Comparison of ENCODE assay signal across 9 mouse cellular contexts in genomic region chr5:138228026-138228425, GRCm38 (mm10). TPM values are rescaled to one million over a fixed set of nuclear protein-coding genes. Genes with fewer than 3 reads are reported as not detected.
DNase-seq lines count a peak whose midpoint lies in the region; ATAC-seq and TF ChIP-seq lines count a peak whose summit lies in the region.
"Had no signal": no experiment of that assay in that cellular context is flagged by ENCODE, and none has a peak within 500 bp of the region (broad histone marks: within the 10 kb centered on the region; RNA-seq: fewer than 3 reads in every experiment).

No protein-coding gene starts in this region.

- no peak overlapping the region for H3K9ac ChIP-seq in forebrain, embryonic 14.5 days (ENCODE audit: low read length)
- H3K9ac ChIP-seq in forebrain, embryonic 12.5 days = no peak overlapping the region
- H3K9ac ChIP-seq in liver, embryonic 11.5 days (ENCODE audit: low read depth, low read length) = no peak overlapping the region
- no peak overlapping the region for H3K9ac ChIP-seq in midbrain, embryonic 16.5 days (ENCODE audit: low read depth, low read length)
- H3K9ac ChIP-seq: hindbrain, embryonic 15.5 days had no signal

- WGBS in forebrain, embryonic 14.5 days = 58% methylated on average over 3 of the region's 3 CpGs
- WGBS in forebrain, embryonic 12.5 days = 63% methylated on average over 3 of the region's 3 CpGs
- 32% methylated on average over 3 of the region's 3 CpGs for WGBS in liver, embryonic 11.5 days
- WGBS in bone marrow, adult 2 months = 19% methylated on average over 3 of the region's 3 CpGs
- 67% methylated on average over 3 of the region's 3 CpGs for WGBS in midbrain, embryonic 16.5 days

- no peak for ATAC-seq in forebrain, embryonic 14.5 days
- ATAC-seq in forebrain, embryonic 12.5 days (ENCODE audit: low FRiP score) = no peak
- no peak for ATAC-seq in liver, embryonic 11.5 days (replicated peaks; ENCODE audit: low FRiP score)
- peak; percentile 51 for ATAC-seq in megakaryocyte, adult 5-6 weeks (ENCODE audit: poor library complexity, severe bottlenecking)
- ATAC-seq in midbrain, embryonic 16.5 days = no peak

- H3K36me3 ChIP-seq in forebrain, embryonic 14.5 days (ENCODE audit: control insufficient read depth, insufficient read depth, low read length) = no peaks in the 10 kb centered on the region
- no peaks in the 10 kb centered on the region for H3K36me3 ChIP-seq in forebrain, embryonic 12.5 days (replicated peaks)
- no peaks in the 10 kb centered on the region for H3K36me3 ChIP-seq in liver, embryonic 11.5 days (ENCODE audit: control insufficient read depth, insufficient read depth, low read length)
- H3K36me3 ChIP-seq in midbrain, embryonic 16.5 days (ENCODE audit: control insufficient read depth, insufficient read depth, low read length) = no peaks in the 10 kb centered on the region
- H3K36me3 ChIP-seq: hindbrain, embryonic 15.5 days had no signal

- H3K4me2 ChIP-seq in forebrain, embryonic 14.5 days (ENCODE audit: low read length) = no peak overlapping the region
- no peak overlapping the region for H3K4me2 ChIP-seq in forebrain, embryonic 12.5 days
- no peak overlapping the region for H3K4me2 ChIP-seq in liver, embryonic 11.5 days
- no peak overlapping the region for H3K4me2 ChIP-seq in midbrain, embryonic 16.5 days (ENCODE audit: low read length)
- H3K4me2 ChIP-seq: hindbrain, embryonic 15.5 days had no signal

- TF ChIP-seq CTCF in bone marrow, adult 2 months (IDR thresholded peaks at IDR 0.05; ENCODE audit: control insufficient read depth, insufficient read depth, low read length) = peak; percentile 59

- no peak overlapping the region for H3K4me3 ChIP-seq in forebrain, embryonic 14.5 days (ENCODE audit: low read depth, low read length)
- H3K4me3 ChIP-seq in forebrain, embryonic 12.5 days (replicated peaks) = no peak overlapping the region
- no peak overlapping the region for H3K4me3 ChIP-seq in liver, embryonic 11.5 days (ENCODE audit: low read depth, low read length)
- no peak overlapping the region for H3K4me3 ChIP-seq in bone marrow, adult 2 months (replicated peaks; ENCODE audit: control insufficient read depth, low read depth, low read length)
- H3K4me3 ChIP-seq in midbrain, embryonic 16.5 days (ENCODE audit: low read depth, low read length) = no peak overlapping the region
- H3K4me3 ChIP-seq: hindbrain, embryonic 15.5 days had no signal

- no peaks in the 10 kb centered on the region for H3K4me1 ChIP-seq in forebrain, embryonic 14.5 days (ENCODE audit: control insufficient read depth, insufficient read depth, low read length)
- no peaks in the 10 kb centered on the region for H3K4me1 ChIP-seq in forebrain, embryonic 12.5 days
- no peaks in the 10 kb centered on the region for H3K4me1 ChIP-seq in liver, embryonic 11.5 days (replicated peaks; ENCODE audit: control insufficient read depth, insufficient read depth, low read length)
- H3K4me1 ChIP-seq in bone marrow, adult 2 months (ENCODE audit: control insufficient read depth, insufficient read depth, low read length) = peaks cover 1% of the 10 kb centered on the region; the same call in 1 of the 2 replicates
- no peaks in the 10 kb centered on the region for H3K4me1 ChIP-seq in midbrain, embryonic 16.5 days (ENCODE audit: control insufficient read depth, insufficient read depth, low read length)
- H3K4me1 ChIP-seq: hindbrain, embryonic 15.5 days had no signal

- no peak overlapping the region for H3K27ac ChIP-seq in forebrain, embryonic 14.5 days (ENCODE audit: low read depth, low read length)
- no peak overlapping the region for H3K27ac ChIP-seq in forebrain, embryonic 12.5 days
- H3K27ac ChIP-seq in liver, embryonic 11.5 days (ENCODE audit: low read depth, low read length) = no peak overlapping the region
- no peak overlapping the region for H3K27ac ChIP-seq in bone marrow, adult 2 months (ENCODE audit: control insufficient read depth, insufficient read depth, low read depth, low read length, poor library complexity)
- no peak overlapping the region for H3K27ac ChIP-seq in midbrain, embryonic 16.5 days (ENCODE audit: low read length)
- H3K27ac ChIP-seq: hindbrain, embryonic 15.5 days had no signal

- no peak for TF ChIP-seq POLR2A in bone marrow, adult 2 months (IDR thresholded peaks at IDR 0.05; ENCODE audit: borderline replicate concordance, control insufficient read depth, low read depth, low read length)

- no peaks in the 10 kb centered on the region for H3K9me3 ChIP-seq in forebrain, embryonic 14.5 days (replicated peaks; ENCODE audit: control insufficient read depth, low read length)
- no peaks in the 10 kb centered on the region for H3K9me3 ChIP-seq in forebrain, embryonic 12.5 days
- H3K9me3 ChIP-seq in liver, embryonic 11.5 days (ENCODE audit: control insufficient read depth, low read length) = no peaks in the 10 kb centered on the region
- no peaks in the 10 kb centered on the region for H3K9me3 ChIP-seq in midbrain, embryonic 16.5 days (replicated peaks; ENCODE audit: control insufficient read depth, low read length, poor library complexity, severe bottlenecking)
- H3K9me3 ChIP-seq: hindbrain, embryonic 15.5 days had no signal

- DNase-seq in forebrain, embryonic 14.5 days (ENCODE audit: low spot score) = peak; percentile 1
- peak; percentile 15 for DNase-seq in liver
- no peak for DNase-seq in liver, embryonic 11.5 days (ENCODE audit: low spot score)
- no peak for DNase-seq in neural tube, embryonic 10.5 days (ENCODE audit: extremely low spot score, low spot score)

- H3K27me3 ChIP-seq in forebrain, embryonic 14.5 days (replicated peaks; ENCODE audit: control insufficient read depth, insufficient read depth, low read length) = no peaks in the 10 kb centered on the region
- H3K27me3 ChIP-seq in forebrain, embryonic 12.5 days = no peaks in the 10 kb centered on the region
- H3K27me3 ChIP-seq in liver, embryonic 11.5 days (replicated peaks; ENCODE audit: control insufficient read depth, insufficient read depth, low read length) = no peaks in the 10 kb centered on the region
- no peaks in the 10 kb centered on the region for H3K27me3 ChIP-seq in midbrain, embryonic 16.5 days (ENCODE audit: control insufficient read depth, insufficient read depth, low read depth, low read length)
- H3K27me3 ChIP-seq: hindbrain, embryonic 15.5 days had no signal

RNA-seq across cellular contexts. Expression of gene Nxpe5, which starts 2.3 kb away (rescaled TPM):
- polyA plus RNA-seq in forebrain, embryonic 14.5 days (2014; fragmentation: Nextera tagmentation; extraction: Ambion mirVana) = not detected in 2 replicates
- polyA plus RNA-seq in forebrain, embryonic 12.5 days (2016; fragmentation: Nextera tagmentation; extraction: Ambion mirVana) = not detected in 2 replicates
- not detected in 2 replicates for polyA plus RNA-seq in liver, embryonic 11.5 days (2014; fragmentation: Nextera tagmentation; extraction: Ambion mirVana)
- polyA plus RNA-seq in bone marrow, adult 2 months (2011; ENCODE audit: insufficient read depth, insufficient read length, low replicate concordance, missing spikeins) = 0.74 TPM in 1 of 2 replicates, not detected in the other
- total RNA-seq in megakaryocyte, adult 5-6 weeks (2015) = 0.87 and 1.2 TPM in 2 replicates
- 1.4 and 2.0 TPM in 2 replicates for total RNA-seq in megakaryocyte, adult 5-6 weeks (2017)
- polyA plus RNA-seq in midbrain, embryonic 16.5 days (2015; fragmentation: Nextera tagmentation; extraction: Ambion mirVana) = not detected in 2 replicates
- polyA plus RNA-seq: hindbrain, embryonic 15.5 days had no signal

RNA-seq across cellular contexts. Expression of gene Lamtor4, which starts 27.3 kb away (rescaled TPM):
- 73.7 and 88.2 TPM in 2 replicates for polyA plus RNA-seq in forebrain, embryonic 14.5 days (2014; fragmentation: Nextera tagmentation; extraction: Ambion mirVana)
- polyA plus RNA-seq in forebrain, embryonic 12.5 days (2016; fragmentation: Nextera tagmentation; extraction: Ambion mirVana) = 42.3 and 47.3 TPM in 2 replicates
- 40.3 and 49.2 TPM in 2 replicates for polyA plus RNA-seq in liver, embryonic 11.5 days (2014; fragmentation: Nextera tagmentation; extraction: Ambion mirVana)
- polyA plus RNA-seq in bone marrow, adult 2 months (2011; ENCODE audit: insufficient read depth, insufficient read length, low replicate concordance, missing spikeins) = 69.8 and 167 TPM in 2 replicates
- total RNA-seq in megakaryocyte, adult 5-6 weeks (2015) = 187 and 189 TPM in 2 replicates
- total RNA-seq in megakaryocyte, adult 5-6 weeks (2017) = 97.6 and 122 TPM in 2 replicates
- polyA plus RNA-seq in midbrain, embryonic 16.5 days (2015; fragmentation: Nextera tagmentation; extraction: Ambion mirVana) = 95.4 and 101 TPM in 2 replicates

RNA-seq across cellular contexts. Expression of gene Mblac1, which starts 33.9 kb away (rescaled TPM):
- 11.9 and 13.1 TPM in 2 replicates for polyA plus RNA-seq in forebrain, embryonic 14.5 days (2014; fragmentation: Nextera tagmentation; extraction: Ambion mirVana)
- 9.5 and 11.1 TPM in 2 replicates for polyA plus RNA-seq in forebrain, embryonic 12.5 days (2016; fragmentation: Nextera tagmentation; extraction: Ambion mirVana)
- 5.8 and 6.3 TPM in 2 replicates for polyA plus RNA-seq in liver, embryonic 11.5 days (2014; fragmentation: Nextera tagmentation; extraction: Ambion mirVana)
- polyA plus RNA-seq in bone marrow, adult 2 months (2011; ENCODE audit: insufficient read depth, insufficient read length, low replicate concordance, missing spikeins) = 0.99 and 2.3 TPM in 2 replicates
- 5.3 and 6.5 TPM in 2 replicates for total RNA-seq in megakaryocyte, adult 5-6 weeks (2015)
- total RNA-seq in megakaryocyte, adult 5-6 weeks (2017) = 4.6 and 5.8 TPM in 2 replicates
- 14.5 and 15.5 TPM in 2 replicates for polyA plus RNA-seq in midbrain, embryonic 16.5 days (2015; fragmentation: Nextera tagmentation; extraction: Ambion mirVana)

RNA-seq across cellular contexts. Expression of gene BC037034, which starts 35.8 kb away (rescaled TPM):
- polyA plus RNA-seq in forebrain, embryonic 14.5 days (2014; fragmentation: Nextera tagmentation; extraction: Ambion mirVana) = 8.9 and 9.8 TPM in 2 replicates
- 14.0 and 16.0 TPM in 2 replicates for polyA plus RNA-seq in forebrain, embryonic 12.5 days (2016; fragmentation: Nextera tagmentation; extraction: Ambion mirVana)
- 6.8 and 7.2 TPM in 2 replicates for polyA plus RNA-seq in liver, embryonic 11.5 days (2014; fragmentation: Nextera tagmentation; extraction: Ambion mirVana)
- polyA plus RNA-seq in bone marrow, adult 2 months (2011; ENCODE audit: insufficient read depth, insufficient read length, low replicate concordance, missing spikeins) = 54.9 and 151 TPM in 2 replicates
- 51.5 and 53.9 TPM in 2 replicates for total RNA-seq in megakaryocyte, adult 5-6 weeks (2015)
- total RNA-seq in megakaryocyte, adult 5-6 weeks (2017) = 49.2 and 54.9 TPM in 2 replicates
- 14.7 and 15.6 TPM in 2 replicates for polyA plus RNA-seq in midbrain, embryonic 16.5 days (2015; fragmentation: Nextera tagmentation; extraction: Ambion mirVana)

RNA-seq across cellular contexts. Expression of gene Cnpy4, which starts 40.7 kb away (rescaled TPM):
- 36.4 and 37.1 TPM in 2 replicates for polyA plus RNA-seq in forebrain, embryonic 14.5 days (2014; fragmentation: Nextera tagmentation; extraction: Ambion mirVana)
- 44.3 and 47.8 TPM in 2 replicates for polyA plus RNA-seq in forebrain, embryonic 12.5 days (2016; fragmentation: Nextera tagmentation; extraction: Ambion mirVana)
- polyA plus RNA-seq in liver, embryonic 11.5 days (2014; fragmentation: Nextera tagmentation; extraction: Ambion mirVana) = 36.0 and 38.7 TPM in 2 replicates
- 14.1 and 19.6 TPM in 2 replicates for polyA plus RNA-seq in bone marrow, adult 2 months (2011; ENCODE audit: insufficient read depth, insufficient read length, low replicate concordance, missing spikeins)
- total RNA-seq in megakaryocyte, adult 5-6 weeks (2015) = 24.0 and 25.5 TPM in 2 replicates
- 41.7 and 48.3 TPM in 2 replicates for total RNA-seq in megakaryocyte, adult 5-6 weeks (2017)
- 29.0 and 33.7 TPM in 2 replicates for polyA plus RNA-seq in midbrain, embryonic 16.5 days (2015; fragmentation: Nextera tagmentation; extraction: Ambion mirVana)

Comparison
In these comparisons a context has a peak if more than half of its experiments do, and no peak if none do; other contexts are left out.
1. DNase-seq: peak in forebrain, embryonic 14.5 days (single experiment) and liver (single experiment); none in liver, embryonic 11.5 days (single experiment) and neural tube, embryonic 10.5 days (single experiment).